Mouse (Mus musculus): ENCODE measurements around the gene Itgb4. TPM values are rescaled to one million over a fixed set of nuclear protein-coding genes. Genes with fewer than 3 reads are reported as not detected.
A peak's percentile ranks its signal among the peaks of the same experiment; 100 is the strongest.

The Itgb4 gene
- polyA plus RNA-seq (2015; fragmentation: Nextera tagmentation; extraction: Ambion mirVana), result 0.14 and 0.40 TPM in 2 replicates

DNA sequence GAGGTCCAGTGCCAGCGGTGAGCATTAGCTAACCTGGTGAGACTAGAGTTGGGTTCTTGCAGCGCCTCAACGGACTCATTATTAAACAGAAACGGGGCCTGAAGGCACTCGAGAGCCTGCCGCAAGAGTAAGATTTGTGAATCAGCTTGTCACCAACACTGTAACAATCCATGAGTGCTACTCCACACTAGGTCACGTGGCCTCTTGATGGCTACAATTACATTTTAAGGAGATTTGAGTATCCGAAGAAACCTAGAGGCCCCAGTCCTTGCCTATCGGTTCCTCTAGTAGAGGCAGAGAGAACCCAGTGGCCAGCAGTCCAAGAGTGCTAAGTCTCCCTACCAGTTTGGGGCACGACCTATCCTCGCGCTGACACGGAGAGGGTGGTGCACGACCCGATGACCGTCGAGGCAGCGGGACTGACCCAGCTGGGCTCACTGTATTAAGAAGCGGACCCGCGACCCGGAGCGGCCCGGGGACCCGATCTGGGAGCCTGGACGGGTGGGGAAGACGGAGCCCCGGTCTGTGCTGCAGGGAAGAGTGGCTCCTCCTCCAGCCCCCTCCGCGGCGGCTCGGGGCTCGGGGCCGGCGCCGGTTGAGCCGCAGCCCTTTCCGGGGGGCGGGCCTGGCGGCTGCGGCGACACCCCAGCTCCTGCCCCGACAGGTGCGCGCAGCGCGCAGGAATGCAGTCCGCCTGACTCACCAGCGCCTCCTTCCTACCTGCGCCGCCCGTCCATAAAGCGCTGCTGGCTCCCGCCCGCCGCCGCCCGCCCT, at the start of gene Itgb4:
Gene Itgb4, plus strand, starts transcription at position 401 of the 774 bp plus-strand sequence.
- H3K4me3 ChIP-seq (ENCODE audit: low read depth, low read length), result peak within 1 kb of the TSS; percentile 49
- no peak within 1 kb of the TSS for H3K27ac ChIP-seq (ENCODE audit: low read length)
- no peaks in the 10 kb centered on the region for H3K9me3 ChIP-seq (replicated peaks; ENCODE audit: control insufficient read depth, low read length)
- no peaks in the 10 kb centered on the region; the same call in 1 of the 2 replicates for H3K4me1 ChIP-seq (ENCODE audit: control insufficient read depth, low read depth, low read length)
- no peaks in the 10 kb centered on the region for H3K36me3 ChIP-seq (ENCODE audit: control insufficient read depth, insufficient read depth)
- ATAC-seq (ENCODE audit: low read depth), result peak; percentile 54
- WGBS (ENCODE audit: insufficient replicate concordance), result 10% methylated on average over 56 of the region's 58 CpGs
- peak within 1 kb of the TSS; percentile 16; the same call in 1 of the 2 replicates for H3K9ac ChIP-seq (ENCODE audit: low read depth, low read length)
- peak within 1 kb of the TSS; percentile 61 for H3K4me2 ChIP-seq (ENCODE audit: low read depth, low read length)
- peaks cover 33% of the 10 kb centered on the region for H3K27me3 ChIP-seq (ENCODE audit: control insufficient read depth, insufficient read depth, low read depth, low read length)

DNA sequence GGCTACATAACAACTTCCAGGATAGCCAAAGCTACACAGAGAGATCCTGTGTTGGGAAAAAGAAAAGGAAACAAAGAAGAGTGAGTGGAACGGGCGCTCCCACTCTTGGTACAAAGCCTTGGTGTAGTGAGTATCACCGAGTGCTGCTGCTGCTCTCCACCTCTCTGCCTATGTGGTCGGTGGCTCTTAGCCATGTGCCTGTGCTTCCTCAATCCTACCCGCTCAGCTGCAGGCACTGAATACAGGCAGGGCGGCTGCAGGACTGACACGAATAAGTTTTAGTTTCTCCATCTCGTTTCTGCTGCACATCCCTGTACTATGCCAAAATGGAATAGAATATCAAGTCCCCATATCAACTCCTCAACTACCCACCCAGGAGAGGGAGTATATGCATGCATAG, 45.5 kb upstream of the Itgb4 start:
- no peak for ATAC-seq (ENCODE audit: low read depth)
- Histone ChIP-seq H3K27ac (ENCODE audit: low read length) (no peak overlapping the region), H3K9me3 (replicated peaks; ENCODE audit: control insufficient read depth, low read length) (no peaks in the 10 kb centered on the region), H3K27me3 (ENCODE audit: control insufficient read depth, insufficient read depth, low read depth, low read length) (no peaks in the 10 kb centered on the region), H3K36me3 (ENCODE audit: control insufficient read depth, insufficient read depth) (no peaks in the 10 kb centered on the region), H3K4me1 (ENCODE audit: control insufficient read depth, low read depth, low read length) (peaks cover 11% of the 10 kb centered on the region), H3K4me2 (ENCODE audit: low read depth, low read length) (no peak overlapping the region), H3K9ac (ENCODE audit: low read depth, low read length) (no peak overlapping the region), H3K4me3 (ENCODE audit: low read depth, low read length) (no peak overlapping the region)
- 82% methylated on average over 8 of the region's 8 CpGs for WGBS (ENCODE audit: insufficient replicate concordance)

DNA sequence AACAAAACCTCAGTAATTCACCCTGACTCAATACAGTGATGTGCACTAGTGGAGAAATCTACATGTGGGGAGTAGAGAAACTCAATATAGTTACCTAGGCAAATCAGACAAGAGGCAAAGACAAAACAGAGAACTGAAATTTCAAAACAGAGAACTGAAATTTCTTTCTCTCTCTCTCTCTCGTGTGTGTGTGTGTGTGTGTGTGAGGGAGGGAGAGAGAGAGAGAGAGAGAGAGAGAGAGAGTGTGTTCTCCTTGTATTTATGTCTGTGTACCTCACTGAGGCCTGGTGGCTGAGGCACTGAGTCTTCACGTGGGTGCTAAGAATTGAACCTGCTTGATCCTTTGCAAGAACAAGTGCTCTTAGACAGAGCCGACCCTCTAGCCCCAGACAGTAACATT, 44.7 kb upstream of the Itgb4 start:
- no peaks in the 10 kb centered on the region for H3K9me3 ChIP-seq (replicated peaks; ENCODE audit: control insufficient read depth, low read length)
- ATAC-seq (ENCODE audit: low read depth), result no peak
- H3K4me1 ChIP-seq (ENCODE audit: control insufficient read depth, low read depth, low read length), result peaks cover 17% of the 10 kb centered on the region
- H3K4me2 ChIP-seq (ENCODE audit: low read depth, low read length), result no peak overlapping the region
- H3K36me3 ChIP-seq (ENCODE audit: control insufficient read depth, insufficient read depth), result no peaks in the 10 kb centered on the region
- H3K27me3 ChIP-seq (ENCODE audit: control insufficient read depth, insufficient read depth, low read depth, low read length), result no peaks in the 10 kb centered on the region
- no peak overlapping the region for H3K4me3 ChIP-seq (ENCODE audit: low read depth, low read length)
- WGBS (ENCODE audit: insufficient replicate concordance), result 44% methylated on average over 3 of the region's 3 CpGs
- no peak overlapping the region for H3K9ac ChIP-seq (ENCODE audit: low read depth, low read length)
- no peak overlapping the region for H3K27ac ChIP-seq (ENCODE audit: low read length)

DNA sequence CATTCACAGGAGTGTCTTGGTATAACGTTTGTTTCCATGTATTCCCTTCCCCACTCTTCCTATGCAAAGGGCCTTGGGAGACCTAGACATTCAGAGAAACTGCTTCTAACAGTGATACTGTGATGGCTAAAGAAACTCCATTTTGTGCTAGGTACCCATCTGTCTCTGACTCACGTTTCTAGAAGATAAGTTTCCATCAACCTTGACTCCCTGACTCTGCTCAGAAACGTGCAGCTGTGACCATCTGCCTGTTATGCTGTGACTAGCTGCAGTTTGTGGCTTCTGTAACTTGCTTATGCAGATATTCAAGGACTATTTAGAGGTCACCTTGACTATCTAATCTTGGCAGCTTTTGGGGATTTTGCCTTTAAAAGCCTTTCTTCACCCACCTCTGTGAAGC, 43.3 kb upstream of the Itgb4 start:
- Histone ChIP-seq H3K4me3 (ENCODE audit: low read depth, low read length) (no peak overlapping the region), H3K4me2 (ENCODE audit: low read depth, low read length) (no peak overlapping the region)
- 53% methylated on average over 3 of the region's 3 CpGs for WGBS (ENCODE audit: insufficient replicate concordance)

DNA sequence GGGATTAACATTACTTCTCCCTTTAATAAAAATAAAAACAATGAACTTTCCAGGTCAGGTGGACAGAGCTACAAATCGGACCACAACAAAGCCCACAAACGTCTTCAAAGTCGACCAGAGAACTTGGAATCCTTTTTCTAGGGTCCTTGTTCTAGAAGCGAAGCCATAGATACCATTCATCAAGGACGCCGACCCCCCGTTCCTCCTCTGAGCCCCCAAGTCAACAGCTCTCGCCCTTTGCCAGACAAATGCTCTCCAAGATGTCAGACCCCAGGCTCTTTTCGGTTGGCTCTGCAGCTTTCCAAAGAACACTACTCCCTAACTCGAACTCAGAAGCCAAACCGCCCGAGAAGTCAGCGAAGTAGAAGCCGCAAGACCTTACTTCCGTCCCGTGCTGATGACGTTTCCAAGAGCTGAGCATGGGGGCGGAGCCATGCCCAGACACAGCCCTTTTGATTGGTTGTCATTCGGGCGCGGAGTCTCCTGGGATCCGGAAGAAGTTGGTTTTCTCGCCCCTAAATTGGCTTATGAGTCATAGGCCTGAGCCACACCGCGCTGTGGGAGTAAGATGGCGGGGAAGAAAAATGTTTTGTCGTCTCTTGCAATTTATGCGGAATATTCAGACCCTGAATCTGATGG, 41.3 kb upstream of the Itgb4 start, which contains the start of the genes Sap30bp and Recql5:
Gene Sap30bp, plus strand, starts transcription at position 175 of the 639 bp plus-strand sequence.
Gene Recql5, minus strand, starts transcription at position 370 of the 639 bp plus-strand sequence.
- Histone ChIP-seq H3K9ac (ENCODE audit: low read depth, low read length) (peak within 1 kb of the TSS; percentile 73), H3K36me3 (ENCODE audit: control insufficient read depth, insufficient read depth) (peaks cover 5% of the 10 kb centered on the region; the same call in 1 of the 2 replicates), H3K4me2 (ENCODE audit: low read depth, low read length) (peak within 1 kb of the TSS; percentile 88), H3K27me3 (ENCODE audit: control insufficient read depth, insufficient read depth, low read depth, low read length) (no peaks in the 10 kb centered on the region), H3K27ac (ENCODE audit: low read length) (no peak within 1 kb of the TSS), H3K4me1 (ENCODE audit: control insufficient read depth, low read depth, low read length) (peaks cover 19% of the 10 kb centered on the region), H3K4me3 (ENCODE audit: low read depth, low read length) (peak within 1 kb of the TSS; percentile 78), H3K9me3 (replicated peaks; ENCODE audit: control insufficient read depth, low read length) (no peaks in the 10 kb centered on the region)
- under 1% methylated on average over 28 of the region's 28 CpGs for WGBS (ENCODE audit: insufficient replicate concordance)
- ATAC-seq (ENCODE audit: low read depth), result peak; percentile 99

More for the DNA sequence above, 43.3 kb upstream of the Itgb4 start:
- H3K36me3 ChIP-seq (ENCODE audit: control insufficient read depth, insufficient read depth), result no peaks in the 10 kb centered on the region
- H3K27me3 ChIP-seq (ENCODE audit: control insufficient read depth, insufficient read depth, low read depth, low read length), result no peaks in the 10 kb centered on the region
- H3K27ac ChIP-seq (ENCODE audit: low read length), result no peak overlapping the region
- H3K4me1 ChIP-seq (ENCODE audit: control insufficient read depth, low read depth, low read length), result peaks cover 19% of the 10 kb centered on the region
- H3K9me3 ChIP-seq (replicated peaks; ENCODE audit: control insufficient read depth, low read length), result no peaks in the 10 kb centered on the region
- no peak for ATAC-seq (ENCODE audit: low read depth)
- H3K9ac ChIP-seq (ENCODE audit: low read depth, low read length), result no peak overlapping the region

DNA sequence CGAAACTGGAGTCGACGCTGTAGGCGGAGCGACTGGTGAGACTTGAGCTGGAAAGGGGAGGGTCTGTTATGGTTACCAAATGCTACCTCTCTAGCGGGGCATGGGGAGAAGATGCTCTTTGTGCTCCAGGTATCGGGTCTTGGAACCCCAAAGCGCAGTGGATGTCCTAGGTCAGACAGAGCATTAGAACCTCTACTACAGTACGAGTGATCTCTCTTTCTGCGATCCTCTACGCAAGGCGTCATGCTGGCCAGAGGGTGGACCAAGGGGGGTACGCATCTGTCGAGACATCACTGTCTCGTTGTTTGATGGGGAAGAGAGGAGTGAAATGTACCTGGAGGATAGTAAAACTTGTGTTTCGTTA, 40.8 kb upstream of the Itgb4 start:
- ATAC-seq (ENCODE audit: low read depth), result peak; percentile 19

DNA sequence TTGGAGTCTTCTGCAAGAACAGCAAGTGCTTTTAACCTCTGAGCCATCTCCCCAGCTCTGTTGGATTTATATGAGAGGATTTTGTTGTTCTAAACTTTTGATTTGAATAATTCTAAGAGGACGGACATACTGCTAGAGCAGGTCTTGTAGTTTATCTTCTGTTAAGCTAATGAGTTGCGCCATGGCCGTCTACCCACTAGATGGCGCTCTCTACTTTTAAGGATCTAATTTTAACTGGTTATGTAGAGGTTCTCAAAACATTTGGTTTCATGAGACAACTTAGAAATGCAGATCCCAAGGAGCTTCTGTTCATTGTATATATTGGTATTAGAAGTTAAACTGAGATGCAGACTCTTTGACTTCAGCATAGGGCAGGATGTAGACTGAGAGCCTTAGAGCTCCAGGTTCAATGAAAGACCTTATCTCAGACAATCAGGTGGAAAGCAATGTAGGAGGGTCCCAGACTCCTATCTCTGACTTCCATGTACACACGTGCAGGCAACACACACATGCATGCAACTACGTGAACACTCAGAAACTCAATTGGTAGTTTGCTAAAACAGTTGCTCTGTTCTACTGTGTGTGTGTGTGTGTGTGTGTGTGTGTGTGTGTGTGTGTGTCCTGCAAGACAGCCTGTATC, 34.7 kb upstream of the Itgb4 start:
- H3K9ac ChIP-seq (ENCODE audit: low read depth, low read length), result no peak overlapping the region
- no peak overlapping the region for H3K4me3 ChIP-seq (ENCODE audit: low read depth, low read length)
- no peak overlapping the region for H3K27ac ChIP-seq (ENCODE audit: low read length)
- H3K27me3 ChIP-seq (ENCODE audit: control insufficient read depth, insufficient read depth, low read depth, low read length), result no peaks in the 10 kb centered on the region
- H3K36me3 ChIP-seq (ENCODE audit: control insufficient read depth, insufficient read depth), result peaks cover 13% of the 10 kb centered on the region
- peaks cover 5% of the 10 kb centered on the region for H3K4me1 ChIP-seq (ENCODE audit: control insufficient read depth, low read depth, low read length)
- no peaks in the 10 kb centered on the region for H3K9me3 ChIP-seq (replicated peaks; ENCODE audit: control insufficient read depth, low read length)
- 18% methylated on average over 6 of the region's 6 CpGs for WGBS (ENCODE audit: insufficient replicate concordance)
- no peak overlapping the region for H3K4me2 ChIP-seq (ENCODE audit: low read depth, low read length)
- ATAC-seq (ENCODE audit: low read depth), result no peak; the same call in 1 of the 2 replicates

More for the DNA sequence above, 40.8 kb upstream of the Itgb4 start:
- peaks cover 6% of the 10 kb centered on the region for H3K36me3 ChIP-seq (ENCODE audit: control insufficient read depth, insufficient read depth)
- H3K9ac ChIP-seq (ENCODE audit: low read depth, low read length), result peak overlapping the region; percentile 73
- no peaks in the 10 kb centered on the region for H3K9me3 ChIP-seq (replicated peaks; ENCODE audit: control insufficient read depth, low read length)
- WGBS (ENCODE audit: insufficient replicate concordance), result under 1% methylated on average over 16 of the region's 16 CpGs
- H3K4me2 ChIP-seq (ENCODE audit: low read depth, low read length), result peak overlapping the region; percentile 88
- H3K4me1 ChIP-seq (ENCODE audit: control insufficient read depth, low read depth, low read length), result peaks cover 19% of the 10 kb centered on the region
- H3K4me3 ChIP-seq (ENCODE audit: low read depth, low read length), result peak overlapping the region; percentile 78
- H3K27ac ChIP-seq (ENCODE audit: low read length), result no peak overlapping the region
- H3K27me3 ChIP-seq (ENCODE audit: control insufficient read depth, insufficient read depth, low read depth, low read length), result no peaks in the 10 kb centered on the region

DNA sequence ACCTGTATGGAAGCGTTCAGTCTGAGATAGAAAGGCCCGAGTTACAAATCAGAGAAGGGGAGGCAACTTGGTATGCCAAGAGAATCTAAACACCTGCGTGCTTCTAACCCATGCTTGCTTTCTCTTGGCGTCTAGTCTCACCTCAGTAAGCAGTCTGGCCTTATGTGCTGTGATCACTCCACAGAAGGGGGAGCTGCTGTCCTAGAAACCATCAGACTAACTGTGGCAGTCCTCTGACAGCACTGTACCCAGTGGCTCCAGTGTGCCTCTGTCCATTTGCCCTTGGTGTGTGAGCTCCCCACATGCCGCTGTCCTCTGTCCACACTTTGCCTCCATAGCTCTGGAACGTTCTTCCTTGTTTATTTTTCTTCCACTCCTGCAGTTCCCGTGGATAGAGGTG, 32.5 kb upstream of the Itgb4 start:
- Histone ChIP-seq H3K9ac (ENCODE audit: low read depth, low read length) (no peak overlapping the region), H3K4me3 (ENCODE audit: low read depth, low read length) (no peak overlapping the region), H3K9me3 (replicated peaks; ENCODE audit: control insufficient read depth, low read length) (no peaks in the 10 kb centered on the region), H3K36me3 (ENCODE audit: control insufficient read depth, insufficient read depth) (peaks cover 13% of the 10 kb centered on the region), H3K27me3 (ENCODE audit: control insufficient read depth, insufficient read depth, low read depth, low read length) (no peaks in the 10 kb centered on the region), H3K27ac (ENCODE audit: low read length) (no peak overlapping the region), H3K4me1 (ENCODE audit: control insufficient read depth, low read depth, low read length) (peaks cover 3% of the 10 kb centered on the region), H3K4me2 (ENCODE audit: low read depth, low read length) (no peak overlapping the region)
- WGBS (ENCODE audit: insufficient replicate concordance), result 81% methylated on average over 7 of the region's 7 CpGs
- no peak for ATAC-seq (ENCODE audit: low read depth)
